Mouse (Mus musculus) CD4-positive helper T cell, adult 2 months (primary cell): ENCODE measurements around the gene Catsper1.

Source experiments
- DNase-seq: peaks from one replicate; pipeline ENCODE4 v3.0.0-alpha.2; 2012; ENCODE audit warnings: low read depth, missing footprints, low spot score

Gene Catsper1

GRCm38 (mm10) chr19:5353609-5354008 lies 18.1 kb downstream of the Catsper1 start:
- DNase-seq: no peak

DNA sequence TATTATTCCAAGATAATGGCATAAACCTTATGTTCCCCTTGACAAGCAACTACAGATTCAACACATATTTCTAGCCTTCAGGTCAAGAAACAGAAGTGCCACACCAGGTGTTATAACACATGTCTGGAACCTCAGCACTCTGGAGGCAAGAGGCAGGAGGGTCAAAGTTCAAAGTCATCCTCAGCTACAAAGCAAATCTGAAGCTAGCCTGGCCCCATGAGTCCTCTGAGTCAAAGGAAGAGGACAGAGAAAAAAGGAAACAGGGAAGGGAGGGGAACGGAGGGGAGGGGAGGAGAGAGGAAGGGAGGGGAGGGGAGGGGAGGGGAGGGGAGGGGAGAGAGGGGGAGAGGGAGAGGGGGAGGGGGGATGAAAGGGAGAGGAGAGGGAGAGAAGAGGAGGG lies 20.5 kb downstream of the Catsper1 start:
- no peak for DNase-seq

DNA sequence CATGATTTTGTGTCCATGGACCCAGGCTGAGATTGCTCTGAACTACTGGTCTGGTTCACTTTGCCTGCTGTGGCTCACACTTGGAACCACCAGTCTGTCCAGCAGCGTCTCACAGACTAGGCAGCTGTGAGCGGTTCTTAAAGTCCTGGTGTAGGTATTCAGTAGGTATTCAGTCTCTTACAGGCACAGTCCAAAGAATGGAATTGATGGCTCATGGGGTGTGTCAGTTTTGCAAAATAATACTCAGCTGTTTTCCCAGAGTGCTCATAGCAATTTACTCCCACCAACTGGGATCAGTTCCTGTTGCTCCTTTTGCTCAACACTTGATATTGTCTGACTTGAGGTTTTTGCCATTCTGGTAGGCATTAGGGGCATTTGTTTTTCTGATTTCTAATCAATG lies 26.6 kb downstream of the Catsper1 start:
- no peak for DNase-seq

DNA sequence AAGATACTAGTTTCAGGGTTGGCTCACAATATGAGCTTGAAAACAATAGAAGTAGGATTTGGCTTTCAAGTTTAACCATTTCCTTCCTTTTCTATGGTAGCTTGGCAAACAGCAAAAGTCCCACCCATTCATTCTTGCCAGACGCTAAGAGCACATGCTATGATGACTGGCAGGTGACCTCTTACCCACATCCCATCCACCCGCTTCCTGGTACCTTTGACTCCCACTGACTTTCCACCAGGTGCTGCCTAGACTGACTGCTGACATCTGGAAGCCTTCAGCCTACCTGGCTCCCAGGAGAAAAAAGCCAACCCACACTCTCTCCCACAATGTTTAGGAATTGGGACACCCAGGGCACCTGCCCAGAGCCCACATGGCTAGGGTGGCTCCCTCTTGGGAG lies 28.6 kb downstream of the Catsper1 start:
- DNase-seq: peak; percentile 64

- peak; percentile 72 for DNase-seq
These were observed 30.2 kb downstream of the Catsper1 start for GRCm38 (mm10) chr19:5365751-5366150.

GRCm38 (mm10) chr19:5366175-5367052 lies 30.9 kb downstream of the Catsper1 start, which contains the start of gene Eif1ad:
Gene Eif1ad, plus strand, starts transcription at chr19:5366741.
- peak; percentile 97 for DNase-seq

- no peak for DNase-seq
These were observed 31.5 kb downstream of the Catsper1 start, which contains the start of gene Banf1 for GRCm38 (mm10) chr19:5367053-5367359. Gene Banf1, minus strand, starts transcription at chr19:5367168.

DNA sequence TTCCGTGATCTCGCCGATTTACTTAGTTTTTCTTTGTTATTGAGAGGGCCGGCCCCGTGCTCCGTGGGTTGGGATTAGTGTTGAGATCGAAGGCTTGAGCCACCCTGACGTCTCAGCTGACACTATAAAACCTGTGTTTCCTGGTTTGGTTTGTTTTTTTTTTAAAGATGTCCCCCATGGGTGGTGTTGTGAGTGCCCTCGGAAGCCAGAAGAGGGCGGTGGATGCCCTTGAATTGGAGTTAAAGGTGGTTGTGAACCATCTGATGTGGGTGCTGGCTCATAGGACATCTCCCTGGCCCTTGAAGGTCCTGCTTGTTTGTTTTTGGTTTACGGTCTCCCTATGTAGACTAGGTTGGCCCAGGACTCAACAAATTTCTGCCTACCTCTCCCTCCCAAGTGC lies 31.9 kb downstream of the Catsper1 start:
- DNase-seq: peak; percentile 67

- no peak for DNase-seq
These were observed 35.4 kb downstream of the Catsper1 start for GRCm38 (mm10) chr19:5370932-5371331.

- DNase-seq: no peak
These were observed 37.2 kb downstream of the Catsper1 start for GRCm38 (mm10) chr19:5372724-5373123.

GRCm38 (mm10) chr19:5374177-5374576 lies 38.6 kb downstream of the Catsper1 start:
- no peak for DNase-seq

DNA sequence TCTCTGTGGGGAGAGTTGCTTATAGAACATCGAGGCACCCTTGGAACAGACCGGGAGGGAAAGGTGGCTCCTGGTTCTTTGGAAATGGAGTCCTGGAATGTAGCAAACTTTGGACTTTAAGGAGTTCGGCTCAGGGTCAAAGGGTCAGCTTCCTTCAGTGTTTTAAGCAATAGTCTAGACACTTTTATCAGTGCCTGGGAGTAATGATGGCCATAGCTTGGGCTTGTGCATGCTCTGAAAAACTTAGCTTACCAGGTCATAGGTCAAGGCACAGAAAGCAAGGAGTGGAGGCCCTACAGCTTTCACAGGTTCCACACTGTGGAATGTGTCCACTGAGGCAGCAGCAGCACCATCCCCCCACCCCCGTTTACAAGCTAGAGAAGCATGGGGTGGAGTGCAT lies 39.2 kb downstream of the Catsper1 start:
- DNase-seq: no peak

- no peak for DNase-seq
These were observed 41.9 kb downstream of the Catsper1 start for GRCm38 (mm10) chr19:5377446-5377845.

DNA sequence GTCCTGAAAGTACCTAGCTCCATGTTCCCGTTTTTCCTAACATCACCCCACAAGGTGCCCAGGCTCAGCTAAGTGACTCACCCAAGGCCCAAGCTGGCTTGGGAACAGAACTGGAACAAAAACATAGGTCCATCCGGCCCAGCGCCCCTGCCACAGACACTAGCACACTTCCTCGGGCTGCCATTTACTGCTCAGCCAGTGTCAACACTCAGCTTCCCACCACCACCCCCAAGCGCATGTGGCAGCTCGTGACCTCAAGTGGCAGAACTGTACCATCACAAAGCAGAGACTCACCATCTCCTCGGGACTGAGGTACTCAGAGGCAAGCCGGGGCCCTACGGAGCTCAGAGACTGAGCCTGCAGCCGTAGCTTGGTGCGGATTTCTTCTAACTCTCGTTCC lies 47.8 kb downstream of the Catsper1 start:
- DNase-seq: no peak

GRCm38 (mm10) chr19:5384715-5385114 lies 49.2 kb downstream of the Catsper1 start:
- DNase-seq: no peak

- DNase-seq: no peak
These were observed 52.5 kb downstream of the Catsper1 start for GRCm38 (mm10) chr19:5388011-5388441.

- DNase-seq: peak; percentile 97
These were observed 53.2 kb downstream of the Catsper1 start, which contains the start of gene Sart1 for GRCm38 (mm10) chr19:5388588-5389242. Gene Sart1, minus strand, starts transcription at chr19:5388703.

GRCm38 (mm10) chr19:5389647-5390046 lies 54.1 kb downstream of the Catsper1 start:
- DNase-seq: peak; percentile 86

DNA sequence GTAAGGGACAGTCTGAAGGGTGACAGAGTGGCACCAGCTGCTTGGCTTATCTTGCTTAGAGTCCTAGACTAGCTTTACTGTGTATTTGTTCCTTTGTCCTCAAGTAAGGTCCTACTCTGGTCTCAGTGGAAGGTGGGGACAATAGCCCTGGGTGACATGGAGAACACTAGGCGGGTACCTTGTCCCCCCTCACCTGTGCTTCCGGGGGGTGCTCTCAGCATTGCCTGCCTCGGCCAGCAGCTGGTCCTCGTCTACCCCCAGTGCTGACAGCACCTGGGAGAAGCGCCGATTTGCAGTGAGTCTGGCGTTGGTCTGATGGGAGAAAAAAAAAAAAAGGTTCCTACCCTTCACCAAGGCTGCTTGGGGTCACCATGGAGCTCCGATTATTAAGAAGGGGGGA lies 54.9 kb downstream of the Catsper1 start:
- no peak for DNase-seq

DNA sequence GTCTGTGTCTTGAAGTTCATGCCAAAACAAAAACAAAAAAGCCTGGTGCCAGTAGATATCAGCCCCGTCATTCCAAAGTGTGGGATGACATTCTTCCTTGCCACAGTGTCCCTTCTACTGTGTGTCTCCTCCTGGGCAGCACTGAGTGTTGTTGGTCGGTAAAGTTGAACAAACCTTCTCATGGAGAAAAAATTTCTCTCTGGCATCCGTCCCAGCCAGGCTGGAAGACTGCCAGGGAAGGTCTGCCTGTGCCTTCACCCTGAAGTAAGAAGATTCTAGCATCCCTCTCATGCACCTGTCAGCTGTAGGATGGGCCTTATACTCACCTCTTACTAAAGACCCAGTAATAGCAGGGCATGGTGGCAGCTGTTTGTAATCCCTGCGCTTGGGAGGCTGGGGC lies 57.4 kb downstream of the Catsper1 start:
- DNase-seq: no peak
